In the genomic region with DNA sequence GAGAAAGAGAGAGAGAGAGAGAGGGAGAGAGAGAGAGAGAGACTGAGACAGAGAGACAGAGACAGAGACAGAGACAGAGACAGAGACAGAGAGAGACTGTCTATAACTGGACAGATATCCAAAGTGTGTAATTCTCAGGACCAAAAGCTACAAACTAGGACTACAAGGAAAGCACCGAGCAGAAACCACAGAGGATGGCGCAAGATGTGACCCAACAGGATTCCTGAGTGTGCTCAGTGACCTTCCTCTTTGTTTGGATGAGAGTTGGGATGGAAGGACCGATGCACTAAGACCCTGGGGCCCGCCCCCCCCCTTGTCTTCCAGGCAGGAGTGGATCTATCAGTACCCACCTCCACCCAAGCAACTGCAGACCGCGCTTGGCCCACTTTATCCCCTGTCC, we compare ENCODE assay signal across 17 mouse cellular contexts. TPM values are rescaled to one million over a fixed set of nuclear protein-coding genes. Genes with fewer than 3 reads are reported as not detected.
"Had no signal": no experiment of that assay in that cellular context is flagged by ENCODE, and none has a peak within 500 bp of the region (broad histone marks: within the 10 kb centered on the region; RNA-seq: fewer than 3 reads in every experiment).

No protein-coding gene starts in this region.

- H3K27ac ChIP-seq: neural tube, embryonic 15.5 days; stomach, embryonic 15.5 days; stomach, postnatal 0 days had no signal

- H3K4me3 ChIP-seq: neural tube, embryonic 15.5 days; stomach, embryonic 15.5 days had no signal

- DNase-seq: retina, postnatal 1 day; right cerebral cortex, adult 18-20 months; right cerebral cortex, postnatal 14 days; right cerebral cortex, postnatal 25 days; right cerebral cortex, postnatal 4 days; spleen, adult 18-20 months; thymus, adult 18-20 months; thymus, adult 2 months; thymus, postnatal 14 days; thymus, postnatal 25 days; thymus, postnatal 36 days; thymus, postnatal 4 days had no signal

- H3K4me2 ChIP-seq: neural tube, embryonic 15.5 days; stomach, embryonic 15.5 days had no signal

- H3K36me3 ChIP-seq: neural tube, embryonic 15.5 days; stomach, embryonic 15.5 days had no signal

- H3K9ac ChIP-seq: neural tube, embryonic 15.5 days; stomach, embryonic 15.5 days had no signal

- H3K9me3 ChIP-seq: neural tube, embryonic 15.5 days; stomach, embryonic 15.5 days had no signal

- H3K27me3 ChIP-seq: neural tube, embryonic 15.5 days; stomach, embryonic 15.5 days had no signal

RNA-seq across cellular contexts. Expression of gene Aipl1, which starts 31.8 kb away (rescaled TPM):
- total RNA-seq: neutrophil, adult 5-6 weeks had no signal
- polyA plus RNA-seq: stomach, embryonic 14.5 days had no signal

RNA-seq across cellular contexts. Expression of gene Pimreg, which starts 36.3 kb away (rescaled TPM):
- total RNA-seq: neutrophil, adult 5-6 weeks had no signal
